Mouse (Mus musculus) small intestine, adult 2 months (tissue): ENCODE measurements around the gene Ankrd13d.

Source experiments
- CTCF ChIP-seq: fragments of 200-500 bp; IDR thresholded peaks from 2 replicates; pipeline ENCODE4 v1.5.1; 2012; ENCODE audit warnings: low read depth, mild to moderate bottlenecking, control low read depth, inconsistent platforms, low read length, moderate library complexity, mixed read lengths; ENCODE audit not compliant: insufficient replicate concordance, insufficient read length; ENCODE audit errors: extremely low read depth
- POLR2A ChIP-seq: fragments of 200-500 bp; IDR thresholded peaks from 2 replicates; pipeline ENCODE4 v1.6.1; 2012; ENCODE audit warnings: low read depth, mild to moderate bottlenecking, control low read depth, inconsistent platforms, low read length, moderate library complexity

GRCm38 (mm10) chr19:4232186-4232572 lies 50.8 kb downstream of the Ankrd13d start:
- TF ChIP-seq CTCF (no peak), POLR2A (no peak)
